Mouse (Mus musculus) lung, postnatal 25 days (tissue): Measurements from ENCODE around the gene C130026I21Rik.
"Not testable (repeated sequence)": the region's sequence is repeated elsewhere in the genome, so short reads cannot be mapped to it uniquely, and the experiment has no call there.

Experiments
- DNase-seq: peaks from one replicate; pipeline ENCODE4 v3.0.0; 2022; ENCODE audit warnings: low spot score

C130026I21Rik gene

GRCm38 (mm10) chr1:85118341-85118740 lies 152.0 kb downstream of the C130026I21Rik start:
- DNase-seq, result not testable (repeated sequence)

DNA sequence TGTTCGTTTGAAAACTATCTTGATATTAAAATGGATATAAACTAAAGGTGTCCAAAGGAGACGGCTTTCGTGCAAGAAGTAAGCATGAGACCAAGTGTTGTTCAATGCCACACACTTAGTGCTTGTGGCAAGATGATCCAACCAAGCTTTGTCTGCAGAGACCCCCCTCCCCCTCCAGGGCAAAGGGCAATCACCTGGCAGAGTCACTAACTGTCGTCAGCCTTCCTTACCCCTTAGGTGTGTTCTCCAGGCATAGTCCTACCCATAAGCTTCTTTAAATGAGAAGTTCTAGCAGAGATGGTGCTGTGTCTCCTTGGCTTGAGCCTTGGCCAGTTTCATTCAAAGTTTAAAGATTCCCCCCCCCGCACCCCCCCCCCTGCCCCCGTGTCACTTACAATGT lies 152.8 kb downstream of the C130026I21Rik start:
- not testable (repeated sequence) for DNase-seq

GRCm38 (mm10) chr1:85114666-85115402 lies 155.5 kb downstream of the C130026I21Rik start:
- DNase-seq, result not testable (repeated sequence)

GRCm38 (mm10) chr1:85114078-85114477 lies 156.3 kb downstream of the C130026I21Rik start:
- DNase-seq, result not testable (repeated sequence)

GRCm38 (mm10) chr1:85112889-85113288 lies 157.5 kb downstream of the C130026I21Rik start:
- not testable (repeated sequence) for DNase-seq

DNA sequence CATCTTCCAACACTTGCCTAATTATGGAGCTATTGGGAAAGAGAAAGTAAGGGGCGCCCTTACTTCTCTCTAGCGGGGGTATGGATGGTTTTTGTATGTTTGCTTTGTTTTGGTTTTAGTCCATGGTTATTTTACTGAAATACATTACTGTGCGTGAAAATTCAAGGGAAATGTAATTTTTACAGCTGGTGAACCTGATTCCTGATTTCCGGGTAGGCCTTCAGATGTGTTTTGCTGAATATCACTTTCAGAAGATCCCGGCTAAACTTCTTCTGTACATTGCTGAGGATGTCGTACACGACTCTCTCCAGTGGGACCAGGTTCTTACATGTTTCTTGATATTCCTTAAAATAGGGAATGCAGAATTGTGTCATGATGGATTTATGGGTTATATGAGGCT lies 158.1 kb downstream of the C130026I21Rik start:
- not testable (repeated sequence) for DNase-seq

DNA sequence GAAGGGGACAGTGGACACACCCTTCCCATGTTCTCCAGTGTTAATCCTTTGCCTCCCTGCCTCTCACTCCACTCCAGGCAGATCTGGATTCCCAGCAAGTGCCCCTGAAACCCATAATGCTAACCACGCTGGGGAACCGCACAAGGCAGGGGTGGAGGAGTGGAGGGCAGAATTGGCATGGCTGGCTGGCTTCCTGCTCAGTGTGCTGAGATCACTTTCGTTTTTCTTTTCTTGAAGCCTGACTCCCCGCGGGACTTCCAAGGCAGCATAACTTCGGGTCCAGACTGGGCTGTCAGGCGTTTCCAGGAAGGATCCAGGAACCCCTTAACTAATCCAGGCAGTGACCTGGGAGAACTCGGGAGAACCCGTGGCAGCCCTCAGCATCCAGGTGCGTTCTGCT lies 158.8 kb downstream of the C130026I21Rik start:
- DNase-seq, result not testable (repeated sequence)

- not testable (repeated sequence) for DNase-seq
Measured at GRCm38 (mm10) chr1:85110876-85111275, 159.5 kb downstream of the C130026I21Rik start.

- not testable (repeated sequence) for DNase-seq
Measured at GRCm38 (mm10) chr1:85109753-85110152, 160.6 kb downstream of the C130026I21Rik start, which contains the start of gene A530032D15Rik. Gene A530032D15Rik (minus strand): TSS chr1:85109853.

DNA sequence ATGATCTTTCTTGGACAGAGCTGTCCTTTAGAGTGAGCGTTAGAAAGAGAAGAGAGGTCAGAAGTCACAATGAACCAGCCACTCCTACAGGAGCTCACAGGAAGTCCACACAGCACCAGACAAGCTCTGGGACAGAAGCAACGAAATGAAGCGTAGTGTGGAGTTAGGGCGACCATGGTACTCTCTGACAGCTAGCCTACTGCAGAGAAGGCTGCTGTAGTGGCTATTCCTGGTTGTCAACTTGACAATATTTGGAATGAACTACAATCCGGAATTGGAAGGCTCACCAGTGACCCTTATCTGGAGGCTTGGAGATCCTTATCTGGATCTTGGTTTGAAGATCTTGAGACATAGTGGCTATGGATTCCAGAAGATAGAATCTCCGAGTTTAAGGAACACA lies 164.4 kb downstream of the C130026I21Rik start:
- DNase-seq, result not testable (repeated sequence)

GRCm38 (mm10) chr1:85105336-85105735 lies 165.0 kb downstream of the C130026I21Rik start:
- DNase-seq, result not testable (repeated sequence)

DNA sequence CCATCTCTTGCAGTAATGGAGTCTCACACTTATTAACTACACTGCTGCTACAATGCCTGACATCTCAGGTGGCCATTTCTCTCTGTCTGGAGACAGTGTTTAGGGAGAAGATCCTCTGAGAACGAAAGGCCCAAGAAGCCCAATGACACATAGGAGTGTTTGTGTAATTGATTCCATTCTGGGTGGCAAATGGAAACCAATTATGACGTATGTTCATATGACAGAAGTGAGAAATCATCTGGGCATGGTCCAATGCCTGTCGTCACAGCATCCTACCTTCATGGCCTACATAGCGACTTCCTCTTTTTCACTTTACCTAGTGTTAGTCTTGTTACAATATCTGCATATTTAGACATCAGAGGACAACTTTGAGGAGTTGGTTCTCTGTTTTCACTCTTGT lies 168.6 kb downstream of the C130026I21Rik start:
- not testable (repeated sequence) for DNase-seq

GRCm38 (mm10) chr1:85099864-85100263 lies 170.5 kb downstream of the C130026I21Rik start, which contains the start of gene Gm10553:
Gene Gm10553 (plus strand): TSS chr1:85100164.
- not testable (repeated sequence) for DNase-seq

- DNase-seq, result not testable (repeated sequence)
Measured at GRCm38 (mm10) chr1:85099081-85099480, 171.3 kb downstream of the C130026I21Rik start.

DNA sequence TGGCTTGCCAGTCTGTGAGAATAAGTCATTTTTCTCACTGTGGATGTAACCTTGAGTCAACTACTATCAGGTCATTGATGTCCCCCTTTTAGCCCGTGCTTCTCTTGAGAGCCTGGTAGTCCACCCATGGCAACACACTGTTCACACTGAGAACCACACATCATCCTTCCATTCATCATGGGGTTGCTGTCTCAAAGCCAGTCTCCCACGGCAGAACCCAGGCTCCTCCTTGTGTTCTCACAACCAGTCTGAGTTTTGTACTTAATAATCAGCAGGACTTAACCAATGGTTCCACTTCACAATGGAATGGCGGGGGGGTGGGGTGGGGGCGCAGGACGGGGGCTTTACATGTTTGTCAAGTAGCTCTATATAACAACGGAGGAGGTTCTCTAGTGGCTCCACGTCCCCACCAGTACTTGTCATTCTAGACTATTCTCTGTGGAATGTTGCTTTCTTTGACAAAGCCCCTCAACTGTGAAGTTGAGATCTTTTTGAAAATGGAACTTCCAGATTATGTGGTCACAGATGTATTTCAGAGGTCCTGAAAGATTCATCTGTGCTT lies 177.3 kb downstream of the C130026I21Rik start:
- DNase-seq, result not testable (repeated sequence)

GRCm38 (mm10) chr1:85092169-85092568 lies 178.2 kb downstream of the C130026I21Rik start:
- DNase-seq, result not testable (repeated sequence)

DNA sequence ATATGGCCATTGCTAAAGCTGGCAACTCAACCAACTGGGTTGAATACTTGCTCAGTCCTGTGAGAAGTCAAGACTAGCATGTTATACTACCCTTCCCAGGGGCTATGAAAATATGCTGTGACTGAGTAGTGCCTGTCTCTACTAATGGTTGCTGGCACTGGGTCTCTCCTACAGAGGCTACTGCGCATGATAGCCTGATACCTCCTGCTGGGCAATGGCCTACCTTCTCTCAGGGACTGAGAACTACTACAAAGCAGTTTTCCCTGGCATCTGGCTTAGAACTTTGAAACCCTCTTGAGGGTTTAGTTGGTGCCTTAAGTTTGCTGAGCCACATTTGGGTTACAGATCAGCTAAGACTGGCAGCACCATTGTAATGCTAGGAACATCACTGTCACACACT lies 184.2 kb downstream of the C130026I21Rik start:
- not testable (repeated sequence) for DNase-seq

- DNase-seq, result not testable (repeated sequence)
Measured at GRCm38 (mm10) chr1:85084803-85085202, 185.6 kb downstream of the C130026I21Rik start.

GRCm38 (mm10) chr1:85073099-85073498 lies 197.3 kb downstream of the C130026I21Rik start:
- not testable (repeated sequence) for DNase-seq

GRCm38 (mm10) chr1:85071690-85072089 lies 198.7 kb downstream of the C130026I21Rik start:
- not testable (repeated sequence) for DNase-seq

- DNase-seq, result not testable (repeated sequence)
Measured at GRCm38 (mm10) chr1:85035801-85036200, 234.6 kb downstream of the C130026I21Rik start.

GRCm38 (mm10) chr1:85034394-85034793 lies 236.0 kb downstream of the C130026I21Rik start:
- DNase-seq, result not testable (repeated sequence)

GRCm38 (mm10) chr1:85033616-85034015 lies 236.8 kb downstream of the C130026I21Rik start:
- not testable (repeated sequence) for DNase-seq
